Mouse (Mus musculus) limb, embryonic 14.5 days (tissue): ENCODE data around the gene Icos. TPM values are rescaled to one million over a fixed set of nuclear protein-coding genes. Genes with fewer than 3 reads are reported as not detected.

ENCODE experiments used
- ATAC-seq: fragments of 200-750 bp; cut with Nextera tagmentation; 2 replicates; pipeline ENCODE4 v1.8.0; 2017; ENCODE audit warnings: low read depth, moderate number of reproducible peaks, moderate TSS enrichment; ENCODE audit not compliant: low FRiP score
- DNase-seq: peaks from one replicate; pipeline ENCODE4 v3.0.0-alpha.2; 2015; ENCODE audit warnings: low spot score
- H3K27ac ChIP-seq: fragments of 300-500 bp; sonication (generic); replicated peaks from 2 replicates; pipeline ENCODE4 v1.5.1; 2014; ENCODE audit warnings: low read depth, mild to moderate bottlenecking, low read length, moderate library complexity, mixed read lengths
- H3K27me3 ChIP-seq: fragments of 300-500 bp; sonication (generic); 2 replicates; pipeline ENCODE4 v1.6.1; 2014; ENCODE audit warnings: low read length, mixed read lengths; ENCODE audit not compliant: control insufficient read depth, insufficient read depth
- H3K36me3 ChIP-seq: fragments of 300-500 bp; sonication (generic); 2 replicates; pipeline ENCODE4 v1.6.1; 2014; ENCODE audit warnings: mild to moderate bottlenecking, low read length, moderate library complexity, mixed read lengths; ENCODE audit not compliant: control insufficient read depth, insufficient read depth
- H3K4me1 ChIP-seq: fragments of 300-500 bp; sonication (generic); 2 replicates; pipeline ENCODE4 v1.6.1; 2014; ENCODE audit warnings: antibody characterized with exemption, low read length, mixed read lengths; ENCODE audit not compliant: control insufficient read depth, insufficient read depth
- H3K4me2 ChIP-seq: fragments of 300-500 bp; sonication (generic); replicated peaks from 2 replicates; pipeline ENCODE4 v1.6.1; 2014; ENCODE audit warnings: low read depth, mild to moderate bottlenecking, low read length, moderate library complexity; ENCODE audit not compliant: severe bottlenecking
- H3K4me3 ChIP-seq: fragments of 300-500 bp; sonication (generic); replicated peaks from 2 replicates; pipeline ENCODE4 v1.5.1; 2014; ENCODE audit warnings: low read length
- H3K9ac ChIP-seq: fragments of 300-500 bp; sonication (generic); 2 replicates; pipeline ENCODE4 v1.6.1; 2014; ENCODE audit warnings: mild to moderate bottlenecking, low read depth, low read length, moderate library complexity; ENCODE audit not compliant: severe bottlenecking
- H3K9me3 ChIP-seq: fragments of 300-500 bp; sonication (generic); 2 replicates; pipeline ENCODE4 v1.6.1; 2016; ENCODE audit warnings: low read length; ENCODE audit not compliant: control insufficient read depth
- POLR2A ChIP-seq: fragments of 200-500 bp; IDR thresholded peaks from 2 replicates; pipeline ENCODE4 v1.8.0; 2012; ENCODE audit warnings: inconsistent platforms, mild to moderate bottlenecking, moderate library complexity, borderline replicate concordance; ENCODE audit not compliant: insufficient read depth, insufficient read length; ENCODE audit errors: extremely low read depth
- WGBS: fragments of 180-500 bp; shearing (Covaris S2); extraction: QIAGEN DNeasy Blood & Tissue Kit; methylation state at CpG from one replicate; pipeline ENCODE4 v1.1.7; 2014; 5-methylcytosine and 5-hydroxymethylcytosine counted together
- polyA plus RNA-seq, 2 experiments: library from polyadenylated mRNA; depleted of rRNA in 1 of 2; stranded (reverse) in 1 of 2; unstranded in 1 of 2; fragments of >200 nt; fragmentation: Nextera tagmentation in 1 of 2; extraction: Ambion mirVana in 1 of 2; gene quantifications; 2 replicates each; pipeline versions ENCODE4 v1.2.1 to v1.2.3; 2012 to 2014

The Icos gene
- polyA plus RNA-seq, 2 experiments = 0.62 to 0.65 TPM

DNA sequence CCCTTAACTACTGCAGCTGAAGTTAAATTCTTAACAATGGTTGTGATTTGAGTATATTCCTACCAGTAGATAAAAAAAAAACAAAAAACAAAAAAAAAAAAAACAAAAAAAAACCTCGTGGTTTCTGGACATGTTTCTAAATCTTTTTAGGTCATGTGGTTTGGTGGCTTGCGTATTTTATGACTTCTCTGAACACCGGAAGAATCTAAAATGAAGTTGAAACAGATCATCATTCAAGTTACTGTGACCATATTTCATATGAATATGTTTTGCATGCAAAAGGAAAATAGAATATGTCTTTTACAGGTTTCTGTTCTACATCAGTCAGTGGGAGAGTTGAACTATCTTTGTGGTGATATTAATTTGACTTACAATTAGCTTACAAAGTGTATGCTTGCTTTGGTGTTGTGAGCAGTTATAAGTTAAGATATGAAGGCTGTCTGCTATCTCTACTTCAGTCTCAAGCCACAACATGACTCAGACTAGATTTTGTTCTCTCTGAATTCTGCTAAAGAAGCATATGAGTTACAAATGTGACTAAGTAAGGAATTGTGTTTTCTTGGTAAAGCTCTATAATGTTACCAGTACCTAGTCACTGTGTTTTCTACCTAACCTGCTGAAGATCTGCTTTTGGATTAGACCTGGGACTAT, 68.5 kb downstream of the Icos start:
- H3K9me3 ChIP-seq = no peaks in the 10 kb centered on the region
- TF ChIP-seq POLR2A = no peak
- ATAC-seq (no peak), DNase-seq (no peak)
- H3K4me3 ChIP-seq = no peak overlapping the region
- WGBS = 68% methylated on average over 3 of the region's 3 CpGs
- no peaks in the 10 kb centered on the region for H3K36me3 ChIP-seq
- peaks cover 13% of the 10 kb centered on the region for H3K4me1 ChIP-seq
- H3K27me3 ChIP-seq = no peaks in the 10 kb centered on the region
- H3K9ac ChIP-seq = no peak overlapping the region
- no peak overlapping the region for H3K27ac ChIP-seq
- H3K4me2 ChIP-seq = no peak overlapping the region

GRCm38 (mm10) chr1:61047336-61047735, 69.6 kb downstream of the Icos start:
- ATAC-seq = no peak
- 89% methylated on average over 3 of the region's 3 CpGs for WGBS

More at GRCm38 (mm10) chr1:61047336-61047735, 69.6 kb downstream of the Icos start:
- Histone ChIP-seq H3K27ac (no peak overlapping the region), H3K4me2 (no peak overlapping the region), H3K4me3 (no peak overlapping the region), H3K9ac (no peak overlapping the region), H3K36me3 (no peaks in the 10 kb centered on the region), H3K27me3 (no peaks in the 10 kb centered on the region), H3K4me1 (peaks cover 9% of the 10 kb centered on the region), H3K9me3 (no peaks in the 10 kb centered on the region)
- DNase-seq = no peak
- no peak for TF ChIP-seq POLR2A

Other genes starting within 250 kb of the Icos start
- 0.26 and 0.33 TPM in 2 replicates for gene Ctla4, start 90.9 kb upstream of the Icos start, polyA plus RNA-seq (2012; rRNA removed)
- gene Ctla4, start 90.9 kb upstream of the Icos start, polyA plus RNA-seq (2014; fragmentation: Nextera tagmentation; extraction: Ambion mirVana) = 0.34 and 0.40 TPM in 2 replicates